Mouse (Mus musculus) liver, embryonic 14.5 days (tissue): Measurements from ENCODE around the gene Dlgap1.

Experiments used
- CTCF ChIP-seq: IDR thresholded peaks from 2 replicates; pipeline ENCODE4 v1.5.1; 2016; ENCODE audit warnings: antibody characterized with exemption, low read depth, control low read depth
- EP300 ChIP-seq: IDR thresholded peaks from 2 replicates; pipeline ENCODE4 v1.6.1; 2016; ENCODE audit warnings: antibody characterized with exemption, low read depth

DNA sequence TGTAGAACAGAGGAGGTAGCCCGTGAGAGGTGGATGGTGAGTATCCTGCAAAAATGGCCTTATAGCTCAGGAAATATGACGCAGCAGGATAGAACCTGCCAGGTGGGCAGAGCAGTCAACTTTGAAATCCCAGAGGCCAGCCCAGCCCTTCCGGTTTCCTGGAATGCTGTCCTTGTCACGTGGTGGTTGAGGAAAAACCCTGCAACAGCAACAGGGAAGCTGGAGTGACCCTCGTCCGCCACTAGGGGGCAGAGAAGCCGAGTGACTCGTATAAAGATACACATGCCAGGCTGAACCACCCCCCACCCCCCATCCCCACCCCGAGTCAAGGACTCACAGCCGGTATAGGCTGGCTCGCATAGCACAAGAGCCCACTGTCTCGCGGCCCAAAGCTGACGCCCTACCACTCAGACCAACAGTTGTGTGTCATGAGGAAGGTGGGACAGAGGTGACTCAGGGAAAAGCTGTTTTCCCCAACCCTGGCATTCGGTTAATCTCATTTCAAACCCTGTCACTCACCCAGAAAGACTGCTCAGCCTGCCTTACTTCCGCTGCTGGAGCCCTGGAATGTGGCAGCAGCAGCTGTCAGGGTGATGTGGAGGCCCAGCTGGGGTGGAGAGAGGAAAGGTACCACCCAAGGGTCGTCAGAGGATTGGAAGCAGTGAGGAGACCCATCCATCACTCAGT is 769.4 kb downstream of the Dlgap1 start:
- TF ChIP-seq CTCF (peak; percentile 77), EP300 (no peak)
